Mouse (Mus musculus) midbrain, embryonic 11.5 days (tissue): ENCODE data around the gene Rsph9. TPM values are rescaled to one million over a fixed set of nuclear protein-coding genes. Genes with fewer than 3 reads are reported as not detected.

ENCODE experiments used
- ATAC-seq: fragments of 200-750 bp; cut with Nextera tagmentation; 2 replicates; pipeline ENCODE4 v1.8.0; 2017; ENCODE audit warnings: moderate TSS enrichment, moderate library complexity; ENCODE audit not compliant: low FRiP score
- DNase-seq: peaks from one replicate; pipeline ENCODE4 v3.0.0; 2015; ENCODE audit warnings: low spot score; ENCODE audit errors: missing footprints
- H3K27ac ChIP-seq: fragments of 300-500 bp; sonication (generic); 2 replicates; pipeline ENCODE4 v1.5.1; 2014; ENCODE audit warnings: low read depth, low read length
- H3K27me3 ChIP-seq: fragments of 300-500 bp; sonication (generic); 2 replicates; pipeline ENCODE4 v1.6.1; 2014; ENCODE audit warnings: mild to moderate bottlenecking, low read length, moderate library complexity, mixed read lengths; ENCODE audit not compliant: control insufficient read depth, insufficient read depth
- H3K36me3 ChIP-seq: fragments of 300-500 bp; sonication (generic); 2 replicates; pipeline ENCODE4 v1.6.1; 2014; ENCODE audit warnings: mild to moderate bottlenecking, low read length, moderate library complexity, mixed read lengths; ENCODE audit not compliant: control insufficient read depth, insufficient read depth
- H3K4me1 ChIP-seq: fragments of 300-500 bp; sonication (generic); 2 replicates; pipeline ENCODE4 v1.6.1; 2014; ENCODE audit warnings: low read length; ENCODE audit not compliant: control insufficient read depth, insufficient read depth
- H3K4me2 ChIP-seq: fragments of 300-500 bp; sonication (generic); 2 replicates; pipeline ENCODE4 v1.6.1; 2014; ENCODE audit warnings: mild to moderate bottlenecking, moderate library complexity
- H3K4me3 ChIP-seq: fragments of 300-500 bp; sonication (generic); 2 replicates; pipeline ENCODE4 v1.5.1; 2014; ENCODE audit warnings: low read depth, low read length
- H3K9ac ChIP-seq: fragments of 300-500 bp; sonication (generic); 2 replicates; pipeline ENCODE4 v1.6.1; 2014; ENCODE audit warnings: low read length
- H3K9me3 ChIP-seq: fragments of 300-500 bp; sonication (generic); 2 replicates; pipeline ENCODE4 v1.6.1; 2016; ENCODE audit warnings: low read length; ENCODE audit not compliant: control insufficient read depth
- WGBS: fragments of 180-500 bp; shearing (Covaris S2); extraction: QIAGEN DNeasy Blood & Tissue Kit; methylation state at CpG from one replicate; pipeline ENCODE4 v1.1.7; 2014; 5-methylcytosine and 5-hydroxymethylcytosine counted together
- polyA plus RNA-seq: library from polyadenylated mRNA; unstranded; fragments of >200 nt; fragmentation: Nextera tagmentation; extraction: Ambion mirVana; gene quantifications from 2 replicates; pipeline ENCODE4 v1.2.1, GENCODE M21; 2014

Gene Rsph9
- polyA plus RNA-seq, 1 experiment from 2014 or later = 17.5 TPM

GRCm38 (mm10) chr17:46117623-46118422 lies 26.2 kb downstream of the Rsph9 start:
- H3K36me3 ChIP-seq = peaks cover 9% of the 10 kb centered on the region; the same call in 1 of the 2 replicates
- H3K27me3 ChIP-seq = no peaks in the 10 kb centered on the region
- ATAC-seq (no peak), DNase-seq (no peak)
- H3K4me2 ChIP-seq = no peak overlapping the region
- no peaks in the 10 kb centered on the region for H3K9me3 ChIP-seq
- H3K4me3 ChIP-seq = no peak overlapping the region
- WGBS = 91% methylated on average over 13 of the region's 13 CpGs
- no peak overlapping the region for H3K27ac ChIP-seq
- no peaks in the 10 kb centered on the region for H3K4me1 ChIP-seq
- H3K9ac ChIP-seq = no peak overlapping the region

GRCm38 (mm10) chr17:46116881-46117280 lies 27.1 kb downstream of the Rsph9 start:
- no peak for DNase-seq
- 90% methylated on average over 3 of the region's 3 CpGs for WGBS
- Histone ChIP-seq H3K9ac (no peak overlapping the region), H3K27ac (no peak overlapping the region), H3K36me3 (peaks cover 7% of the 10 kb centered on the region; the same call in 1 of the 2 replicates), H3K9me3 (no peaks in the 10 kb centered on the region), H3K27me3 (no peaks in the 10 kb centered on the region), H3K4me3 (no peak overlapping the region), H3K4me2 (no peak overlapping the region), H3K4me1 (no peaks in the 10 kb centered on the region; the same call in 1 of the 2 replicates)
- no peak for ATAC-seq

- Histone ChIP-seq H3K27ac (no peak overlapping the region), H3K4me1 (peaks cover 6% of the 10 kb centered on the region), H3K9me3 (no peaks in the 10 kb centered on the region), H3K4me3 (no peak overlapping the region), H3K27me3 (no peaks in the 10 kb centered on the region), H3K4me2 (no peak overlapping the region), H3K9ac (no peak overlapping the region), H3K36me3 (peaks cover 7% of the 10 kb centered on the region; the same call in 1 of the 2 replicates)
- WGBS = 88% methylated on average over 11 of the region's 11 CpGs
- DNase-seq (no peak), ATAC-seq (no peak)
Observed at GRCm38 (mm10) chr17:46116138-46116537, 27.9 kb downstream of the Rsph9 start.

GRCm38 (mm10) chr17:46115489-46115888 lies 28.5 kb downstream of the Rsph9 start:
- H3K9me3 ChIP-seq = no peaks in the 10 kb centered on the region
- H3K27me3 ChIP-seq = no peaks in the 10 kb centered on the region
- no peak overlapping the region for H3K27ac ChIP-seq
- ATAC-seq (no peak), DNase-seq (no peak)
- WGBS = 83% methylated on average over 2 of the region's 2 CpGs
- no peak overlapping the region for H3K9ac ChIP-seq
- H3K4me2 ChIP-seq = no peak overlapping the region
- H3K4me3 ChIP-seq = no peak overlapping the region
- peaks cover 7% of the 10 kb centered on the region; the same call in 1 of the 2 replicates for H3K36me3 ChIP-seq
- peaks cover 6% of the 10 kb centered on the region for H3K4me1 ChIP-seq

GRCm38 (mm10) chr17:46110402-46111289 lies 33.4 kb downstream of the Rsph9 start, which contains the start of gene Mrps18a:
Mrps18a (plus strand) TSS chr17:46110986.
- Histone ChIP-seq H3K9me3 (no peaks in the 10 kb centered on the region), H3K4me1 (peaks cover 6% of the 10 kb centered on the region), H3K36me3 (no peaks in the 10 kb centered on the region), H3K9ac (peak within 1 kb of the TSS; percentile 86), H3K4me2 (peak within 1 kb of the TSS; percentile 85), H3K4me3 (peak within 1 kb of the TSS; percentile 95), H3K27me3 (no peaks in the 10 kb centered on the region), H3K27ac (peak within 1 kb of the TSS; percentile 60; the same call in 1 of the 2 replicates)
- ATAC-seq (peak; percentile 96), DNase-seq (peak; percentile 98)
- WGBS = 6% methylated on average over 38 of the region's 38 CpGs

GRCm38 (mm10) chr17:46108286-46108685 lies 35.7 kb downstream of the Rsph9 start:
- WGBS = 79% methylated on average over 4 of the region's 4 CpGs
- peaks cover 6% of the 10 kb centered on the region for H3K4me1 ChIP-seq

GRCm38 (mm10) chr17:46104487-46104886 lies 39.5 kb downstream of the Rsph9 start:
- Histone ChIP-seq H3K27me3 (no peaks in the 10 kb centered on the region), H3K4me2 (no peak overlapping the region), H3K9ac (no peak overlapping the region), H3K27ac (no peak overlapping the region), H3K4me3 (no peak overlapping the region), H3K36me3 (no peaks in the 10 kb centered on the region), H3K9me3 (no peaks in the 10 kb centered on the region), H3K4me1 (no peaks in the 10 kb centered on the region)
- ATAC-seq = no peak
- DNase-seq = no peak
- WGBS = 62% methylated on average over 12 of the region's 12 CpGs

More at GRCm38 (mm10) chr17:46108286-46108685, 35.7 kb downstream of the Rsph9 start:
- no peak overlapping the region for H3K27ac ChIP-seq
- H3K4me3 ChIP-seq = no peak overlapping the region
- H3K9me3 ChIP-seq = no peaks in the 10 kb centered on the region
- no peak for ATAC-seq
- no peak for DNase-seq
- no peaks in the 10 kb centered on the region for H3K36me3 ChIP-seq
- no peak overlapping the region for H3K9ac ChIP-seq
- no peaks in the 10 kb centered on the region for H3K27me3 ChIP-seq
- no peak overlapping the region for H3K4me2 ChIP-seq

- no peaks in the 10 kb centered on the region for H3K4me1 ChIP-seq
- ATAC-seq = no peak
- H3K4me2 ChIP-seq = no peak overlapping the region; the same call in 1 of the 2 replicates
- H3K27ac ChIP-seq = no peak overlapping the region
- WGBS = 41% methylated on average over 8 of the region's 8 CpGs
- no peak overlapping the region for H3K9ac ChIP-seq
- H3K36me3 ChIP-seq = no peaks in the 10 kb centered on the region
- no peak overlapping the region for H3K4me3 ChIP-seq
- H3K9me3 ChIP-seq = no peaks in the 10 kb centered on the region
- DNase-seq = no peak
- no peaks in the 10 kb centered on the region for H3K27me3 ChIP-seq
Observed at GRCm38 (mm10) chr17:46102608-46103159, 41.3 kb downstream of the Rsph9 start.
